Mouse (Mus musculus) midbrain, embryonic 12.5 days (tissue): ENCODE results near the gene Gm47955. TPM values are rescaled to one million over a fixed set of nuclear protein-coding genes. Genes with fewer than 3 reads are reported as not detected.

ENCODE experiments used
- ATAC-seq: fragments of 200-750 bp; cut with Nextera tagmentation; 2 replicates; pipeline ENCODE4 v1.8.0; 2017; ENCODE audit warnings: low read depth, moderate TSS enrichment, moderate library complexity; ENCODE audit not compliant: low FRiP score
- H3K27ac ChIP-seq: fragments of 300-500 bp; sonication (generic); replicated peaks from 2 replicates; pipeline ENCODE4 v1.5.1; 2016; ENCODE audit warnings: mild to moderate bottlenecking
- H3K27me3 ChIP-seq: fragments of 300-500 bp; sonication (generic); 2 replicates; pipeline ENCODE4 v1.6.1; 2016; ENCODE audit warnings: mild to moderate bottlenecking
- H3K36me3 ChIP-seq: fragments of 300-500 bp; sonication (generic); 2 replicates; pipeline ENCODE4 v1.6.1; 2016
- H3K4me1 ChIP-seq: fragments of 300-500 bp; sonication (generic); 2 replicates; pipeline ENCODE4 v1.6.1; 2016
- H3K4me2 ChIP-seq: fragments of 300-500 bp; sonication (generic); replicated peaks from 2 replicates; pipeline ENCODE4 v1.6.1; 2016; ENCODE audit warnings: mild to moderate bottlenecking, moderate library complexity
- H3K4me3 ChIP-seq: fragments of 300-500 bp; sonication (generic); 2 replicates; pipeline ENCODE4 v1.5.1; 2016; ENCODE audit warnings: mild to moderate bottlenecking
- H3K9ac ChIP-seq: fragments of 300-500 bp; sonication (generic); replicated peaks from 2 replicates; pipeline ENCODE4 v1.6.1; 2016; ENCODE audit warnings: mild to moderate bottlenecking, moderate library complexity
- H3K9me3 ChIP-seq: fragments of 300-500 bp; sonication (generic); 2 replicates; pipeline ENCODE4 v1.6.1; 2016; ENCODE audit warnings: mild to moderate bottlenecking
- WGBS: fragments of 180-500 bp; shearing (Covaris S2); methylation state at CpG from one replicate; pipeline ENCODE4 v1.1.7; 2016; 5-methylcytosine and 5-hydroxymethylcytosine counted together
- polyA plus RNA-seq: library from polyadenylated mRNA; unstranded; fragments of >200 nt; fragmentation: Nextera tagmentation; extraction: Ambion mirVana; gene quantifications from 2 replicates; pipeline ENCODE4 v1.2.1, GENCODE M21; 2016

Gm47955 gene
- polyA plus RNA-seq, 1 experiment from 2014 or later = not detected

DNA sequence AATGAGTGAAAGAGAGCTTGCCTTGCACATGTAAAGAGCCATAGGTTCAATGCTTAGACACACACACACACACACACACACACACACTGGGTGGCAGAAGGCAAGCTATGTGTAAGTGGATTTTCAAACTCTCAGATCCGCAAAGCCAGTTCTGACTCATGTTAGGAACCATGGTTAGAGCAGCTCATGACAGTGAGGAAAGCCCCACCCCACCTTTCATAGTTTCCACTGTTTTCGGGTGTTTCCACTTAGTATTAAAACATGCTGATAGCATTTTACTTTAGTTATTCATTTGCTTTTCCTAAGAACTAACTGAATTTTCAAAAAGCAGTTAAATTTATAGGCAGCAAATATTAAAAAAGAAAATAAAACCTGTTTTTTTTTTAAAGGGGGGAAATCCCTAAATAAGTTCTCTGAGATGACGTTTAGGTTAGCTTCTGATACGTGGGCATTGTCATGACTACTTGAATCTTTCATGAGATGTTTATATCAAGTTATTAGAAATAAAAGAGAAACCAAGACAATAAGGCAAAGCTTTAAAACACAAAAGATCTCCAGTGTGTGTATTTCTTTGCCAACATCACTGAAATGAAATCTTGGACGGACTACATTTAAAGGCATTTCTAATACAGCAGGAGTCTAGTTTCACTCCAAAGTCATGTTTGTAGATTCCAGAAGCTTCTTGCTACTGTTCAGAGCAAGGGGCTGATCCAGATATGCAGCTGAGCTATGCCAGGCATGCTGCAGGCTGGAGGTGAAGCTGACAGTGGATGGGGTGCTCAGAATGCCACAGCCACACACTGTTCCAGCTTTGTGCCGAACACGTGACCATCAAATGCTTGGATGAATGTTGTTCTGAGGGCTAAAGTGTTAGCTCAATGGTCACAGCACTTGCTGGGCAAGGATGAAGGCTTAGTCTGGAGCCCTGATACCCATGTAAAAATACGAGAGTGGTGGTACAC is 46.4 kb downstream of the Gm47955 start:
- Histone ChIP-seq H3K4me2 (no peak overlapping the region), H3K27me3 (no peaks in the 10 kb centered on the region), H3K27ac (no peak overlapping the region), H3K4me1 (no peaks in the 10 kb centered on the region), H3K9me3 (no peaks in the 10 kb centered on the region), H3K36me3 (no peaks in the 10 kb centered on the region), H3K4me3 (no peak overlapping the region), H3K9ac (no peak overlapping the region)
- WGBS = 83% methylated on average over 8 of the region's 8 CpGs
- ATAC-seq = no peak

DNA sequence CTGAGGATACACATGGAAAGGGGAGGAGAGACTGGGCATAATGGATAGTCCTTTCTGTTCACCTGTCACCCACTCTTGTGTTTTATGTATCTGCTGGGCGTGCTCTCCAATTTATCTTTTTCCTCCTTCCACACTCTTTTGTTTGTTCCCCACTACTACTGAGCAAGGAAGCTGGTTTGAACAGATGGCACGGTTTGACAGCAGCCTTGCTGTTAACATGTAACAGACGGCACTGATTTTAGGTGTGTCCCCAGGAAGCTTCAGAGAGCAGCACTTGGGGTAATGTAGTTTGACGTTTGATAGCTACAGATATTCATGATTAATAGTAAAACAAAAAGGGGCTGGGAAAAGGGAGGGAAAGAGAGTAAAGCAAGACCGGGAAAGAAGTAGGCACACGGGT is 47.4 kb downstream of the Gm47955 start:
- Histone ChIP-seq H3K9me3 (no peaks in the 10 kb centered on the region), H3K4me3 (no peak overlapping the region), H3K4me2 (no peak overlapping the region), H3K27me3 (no peaks in the 10 kb centered on the region), H3K4me1 (no peaks in the 10 kb centered on the region), H3K27ac (no peak overlapping the region), H3K36me3 (no peaks in the 10 kb centered on the region), H3K9ac (no peak overlapping the region)
- 91% methylated on average over 6 of the region's 6 CpGs for WGBS
- no peak for ATAC-seq

Other genes with a start within 250 kb of the Gm47955 start
- gene Mff, start 235.4 kb upstream of the Gm47955 start, polyA plus RNA-seq = 276 and 284 TPM in 2 replicates
- gene Tm4sf20, start 191.8 kb upstream of the Gm47955 start, polyA plus RNA-seq = 0.14 and 0.31 TPM in 2 replicates
- gene Gm47791, start 189.0 kb upstream of the Gm47955 start, polyA plus RNA-seq = not detected in 2 replicates
- gene Agfg1, start 120.8 kb upstream of the Gm47955 start, polyA plus RNA-seq = 40.7 and 45.3 TPM in 2 replicates
- not detected in 2 replicates for gene A030005L19Rik, start 47.0 kb upstream of the Gm47955 start, polyA plus RNA-seq
- not detected in 2 replicates for gene A030014E15Rik, start 35.4 kb upstream of the Gm47955 start, polyA plus RNA-seq
- not detected in 2 replicates for gene Gm6217, start 28.9 kb upstream of the Gm47955 start, polyA plus RNA-seq
- not detected in 2 replicates for gene A030003K21Rik, start 16.9 kb upstream of the Gm47955 start, polyA plus RNA-seq
- not detected in 2 replicates for gene Gm7544, start 4.3 kb upstream of the Gm47955 start, polyA plus RNA-seq
- gene Gm47959, start 40.3 kb downstream of the Gm47955 start, polyA plus RNA-seq = not detected in 2 replicates
- gene Slc19a3, start 78.2 kb downstream of the Gm47955 start, polyA plus RNA-seq = 0.29 and 0.51 TPM in 2 replicates
- gene Krtap28-10, start 82.2 kb downstream of the Gm47955 start, polyA plus RNA-seq = not detected in 2 replicates
- not detected in 2 replicates for gene Gm47969, start 84.6 kb downstream of the Gm47955 start, polyA plus RNA-seq
- gene A030005K14Rik, start 99.1 kb downstream of the Gm47955 start, polyA plus RNA-seq = not detected in 2 replicates
- gene Krtap28-13, start 100.6 kb downstream of the Gm47955 start, polyA plus RNA-seq = not detected in 2 replicates
- gene Ccl20, start 156.5 kb downstream of the Gm47955 start, polyA plus RNA-seq = not detected in 2 replicates
- 0.63 TPM in 1 of 2 replicates, not detected in the other for gene Daw1, start 199.5 kb downstream of the Gm47955 start, polyA plus RNA-seq